Mouse (Mus musculus) hindlimb bud, embryonic 11.5 days (tissue): Measurements from ENCODE around the gene Klf6.
A peak's percentile ranks its signal among the peaks of the same experiment; 100 is the strongest.

Experiments
- DNase-seq: peaks from one replicate; pipeline ENCODE4 v3.0.0-alpha.2; 2012; ENCODE audit warnings: low read depth, low spot score; ENCODE audit errors: extremely low spot score

Klf6 gene

GRCm38 (mm10) chr13:5861157-5862002 is at the start of gene Klf6:
Gene Klf6, plus strand, starts transcription at chr13:5861482.
- peak; percentile 93 for DNase-seq

DNA sequence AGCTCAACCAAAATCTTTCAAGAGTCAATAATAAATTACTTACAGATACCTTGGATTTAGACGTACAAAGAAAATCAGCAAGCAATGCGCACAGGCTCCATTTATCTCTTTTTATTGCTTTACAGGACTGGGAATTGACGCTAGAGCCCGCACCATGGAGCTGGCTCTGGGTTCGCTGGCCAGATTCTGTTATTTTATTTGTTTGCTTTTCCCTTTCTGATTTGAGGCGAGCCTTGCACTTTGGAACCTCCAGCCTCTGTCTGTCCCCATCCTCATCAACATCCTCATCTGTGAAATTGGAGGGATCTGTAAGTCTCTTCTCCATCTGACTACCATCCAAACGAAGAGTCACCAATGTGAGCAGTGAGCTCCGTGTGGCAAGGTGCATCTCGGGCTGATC is 47.8 kb upstream of the Klf6 start:
- no peak for DNase-seq

DNA sequence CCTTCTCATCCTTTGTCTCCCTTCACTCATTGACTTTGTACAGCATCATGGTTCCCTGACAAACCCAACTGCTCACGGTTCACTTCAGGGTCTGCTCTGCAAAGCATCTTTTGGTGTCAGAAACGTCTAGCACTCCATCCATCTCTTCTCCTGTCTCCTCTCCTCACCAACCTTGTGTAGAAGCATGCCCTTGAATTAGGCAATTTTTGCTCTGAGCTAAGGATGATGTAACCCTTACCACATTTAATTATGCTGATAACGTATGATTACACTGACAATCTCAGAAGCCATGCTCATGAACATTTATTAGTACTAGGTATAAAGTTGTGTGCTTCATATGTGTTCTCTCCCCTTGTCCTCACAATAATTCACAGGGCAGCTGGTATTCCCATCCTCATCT is 44.0 kb upstream of the Klf6 start:
- no peak for DNase-seq

DNA sequence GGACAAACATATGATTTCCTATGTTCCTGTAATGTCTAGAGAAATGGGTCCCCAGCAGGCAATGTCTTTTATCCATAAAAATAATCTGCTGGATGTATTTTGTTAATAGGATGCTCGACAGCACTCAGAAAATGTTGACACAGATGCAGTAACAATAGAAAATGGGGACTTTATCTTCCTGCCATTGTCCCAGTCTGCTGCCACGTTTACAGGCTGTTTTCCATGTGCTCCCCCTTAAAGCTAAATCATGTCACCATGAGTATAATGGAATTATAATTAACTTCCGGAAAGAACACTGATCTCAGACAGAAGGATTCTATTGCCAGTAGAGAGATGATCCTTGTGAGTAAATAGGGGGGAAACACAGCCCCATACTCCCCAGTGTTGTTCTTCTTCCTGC is 42.1 kb upstream of the Klf6 start:
- no peak for DNase-seq

GRCm38 (mm10) chr13:5822586-5822985 is 38.7 kb upstream of the Klf6 start:
- DNase-seq, result no peak

DNA sequence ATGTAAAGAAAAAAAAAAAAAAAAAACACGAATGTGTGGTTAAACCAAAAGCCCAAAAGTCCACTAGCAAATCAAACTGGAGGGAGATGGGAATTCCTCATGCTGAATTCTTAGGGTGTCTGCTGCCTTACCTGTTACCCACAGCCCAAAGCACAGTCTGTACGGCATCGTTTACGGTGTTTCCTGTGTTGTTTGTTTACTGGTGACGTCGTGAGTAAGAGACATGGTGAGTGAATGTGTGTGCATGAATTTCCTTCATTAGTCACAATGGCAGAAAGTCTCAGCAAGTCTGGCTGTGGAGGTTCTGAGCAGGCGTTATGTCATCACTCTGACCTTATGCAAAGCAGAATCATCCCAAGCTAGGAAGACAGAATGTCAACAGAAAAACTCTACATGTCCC is 38.1 kb upstream of the Klf6 start:
- no peak for DNase-seq

DNA sequence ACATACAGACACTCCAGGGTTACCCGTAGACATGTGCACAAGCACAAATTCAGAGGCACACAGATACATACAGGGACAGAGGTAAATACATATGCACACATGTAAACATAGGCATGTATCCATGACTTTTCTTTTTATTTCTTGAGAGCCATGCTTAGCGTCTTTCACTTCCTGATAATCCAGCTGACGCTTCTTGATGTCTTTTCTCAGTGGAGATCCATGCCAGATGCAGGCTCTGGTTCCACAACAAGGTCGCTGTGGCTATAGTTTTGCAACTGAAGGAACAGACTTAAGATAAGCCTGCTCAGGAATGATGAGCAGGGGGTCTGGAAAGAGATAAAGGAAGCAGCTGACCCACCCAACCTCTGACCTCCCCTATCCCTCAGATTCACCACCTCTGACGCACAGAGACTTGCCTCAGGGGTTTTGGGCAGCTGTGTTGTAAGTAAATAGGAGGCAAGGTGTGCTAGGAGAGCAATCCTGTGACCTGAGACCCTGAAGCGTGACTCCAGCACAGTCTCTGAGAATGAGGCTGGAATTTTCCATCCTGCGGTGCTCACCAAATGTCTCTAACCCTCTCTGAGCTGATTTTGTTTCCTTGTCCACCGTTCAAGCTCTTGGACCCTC is 37.0 kb upstream of the Klf6 start:
- no peak for DNase-seq

- DNase-seq, result no peak
Observed at GRCm38 (mm10) chr13:5826170-5826827, 35.0 kb upstream of the Klf6 start.

GRCm38 (mm10) chr13:5831976-5832375 is 29.3 kb upstream of the Klf6 start:
- DNase-seq, result no peak

DNA sequence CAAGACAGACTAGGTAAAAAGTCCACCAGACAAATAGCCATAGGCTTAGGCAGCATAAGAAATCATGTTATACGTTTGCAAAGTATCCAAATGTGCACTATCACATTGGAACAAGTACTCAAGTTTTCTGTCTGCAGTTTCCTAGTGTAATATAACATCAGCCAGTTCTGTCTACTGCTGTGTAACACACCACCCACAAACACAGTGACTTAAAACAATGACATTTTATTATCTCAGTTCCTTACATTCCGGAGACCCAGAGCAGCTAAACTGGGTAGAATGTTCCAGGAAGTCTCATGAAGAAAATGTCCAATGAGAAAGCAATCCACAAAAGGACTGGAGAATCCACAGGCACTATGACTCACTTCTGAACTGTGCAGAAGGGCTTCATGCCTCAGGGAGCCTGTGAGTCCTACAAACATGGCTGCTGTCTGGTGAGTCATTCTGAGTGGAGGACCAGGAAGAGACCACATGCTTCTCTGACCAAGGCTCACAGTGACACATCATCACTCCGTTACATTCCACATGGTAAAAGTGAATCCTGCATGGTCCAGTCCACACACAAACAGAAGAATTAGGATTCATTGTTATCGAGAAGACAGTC is 24.0 kb upstream of the Klf6 start:
- no peak for DNase-seq

- no peak for DNase-seq
Observed at GRCm38 (mm10) chr13:5841418-5841817, 19.9 kb upstream of the Klf6 start.

GRCm38 (mm10) chr13:5842911-5843310 is 18.4 kb upstream of the Klf6 start:
- DNase-seq, result no peak

DNA sequence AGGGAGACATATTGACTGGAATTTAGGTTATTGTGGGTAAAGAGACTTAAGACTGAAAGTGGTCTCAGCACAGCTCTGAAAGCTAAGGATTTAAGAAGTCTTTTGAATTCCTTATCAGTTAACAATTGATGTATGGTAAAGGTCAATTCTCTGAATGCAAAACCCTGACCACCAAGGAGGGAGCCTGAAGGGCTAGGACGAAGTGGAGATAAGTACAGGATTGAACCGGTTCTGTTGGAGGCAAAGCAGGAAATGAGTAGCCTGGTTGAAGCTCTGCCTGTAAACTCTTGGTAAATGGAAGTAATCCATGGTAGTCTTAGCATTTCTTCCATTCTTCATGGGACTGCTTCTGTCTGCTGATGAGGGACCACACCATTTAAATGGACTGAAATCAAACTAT is 17.5 kb upstream of the Klf6 start:
- no peak for DNase-seq

- no peak for DNase-seq
Observed at GRCm38 (mm10) chr13:5844338-5844737, 16.9 kb upstream of the Klf6 start.

DNA sequence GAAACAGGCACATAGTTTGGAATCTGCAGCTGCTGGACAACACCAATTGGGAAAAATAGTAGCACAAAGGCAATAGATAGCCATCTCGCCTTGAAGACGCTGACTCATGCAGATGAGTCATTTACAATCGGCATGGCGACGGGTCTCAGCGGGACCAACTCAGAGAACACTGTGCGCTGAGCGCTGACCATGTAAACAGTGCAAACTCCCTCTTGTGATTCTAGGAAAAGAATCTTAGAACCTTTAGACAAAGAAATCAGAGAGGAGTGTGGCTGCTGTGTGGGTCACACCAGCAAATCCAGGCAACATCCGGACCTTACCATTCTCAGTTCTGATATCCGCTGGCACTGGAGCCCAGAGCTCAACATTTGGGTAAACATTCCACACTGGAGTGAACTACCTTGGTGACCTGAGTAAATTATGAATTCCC is 16.1 kb upstream of the Klf6 start:
- DNase-seq, result no peak

DNA sequence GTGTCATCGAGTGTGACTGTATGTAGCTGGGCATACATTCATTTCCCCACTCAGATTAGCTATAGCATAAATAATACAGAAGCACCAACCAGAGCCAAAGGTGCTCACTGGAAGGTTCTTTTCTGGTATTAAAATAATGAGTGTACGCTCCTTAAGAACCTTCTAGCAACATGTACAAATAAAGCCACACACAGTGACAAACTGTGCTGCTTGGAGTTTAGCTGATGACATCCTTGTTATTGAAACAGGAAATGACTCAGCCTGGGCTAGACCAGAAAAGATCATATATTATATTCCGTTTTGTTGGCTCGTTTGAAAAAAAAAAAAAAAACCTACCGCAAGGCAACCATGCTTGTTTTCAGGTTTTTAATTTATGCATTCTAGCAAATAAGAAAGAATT is 15.7 kb upstream of the Klf6 start:
- DNase-seq, result no peak

DNA sequence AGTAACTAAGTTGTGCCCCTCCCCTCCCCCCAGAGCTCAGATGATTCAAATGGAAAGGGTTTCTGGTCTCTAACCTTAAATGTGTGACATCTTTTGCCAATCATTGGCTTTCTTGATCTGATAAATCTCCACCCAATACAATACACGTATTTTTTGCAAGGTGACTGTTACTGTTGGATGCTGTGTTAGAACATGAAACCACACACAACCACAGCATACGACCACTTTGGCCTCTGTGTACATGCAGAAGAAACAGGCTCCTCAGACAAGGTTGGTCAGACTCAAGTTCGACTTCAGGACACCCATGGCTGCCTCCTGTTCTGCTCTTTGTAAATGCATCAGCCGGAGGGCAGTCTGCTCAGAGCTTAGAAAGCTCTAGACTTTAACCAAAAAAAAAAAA is 14.4 kb upstream of the Klf6 start:
- no peak for DNase-seq

GRCm38 (mm10) chr13:5847736-5848135 is 13.5 kb upstream of the Klf6 start:
- DNase-seq, result no peak

GRCm38 (mm10) chr13:5860651-5861156 is 578 bp upstream of the Klf6 start:
- DNase-seq, result no peak

DNA sequence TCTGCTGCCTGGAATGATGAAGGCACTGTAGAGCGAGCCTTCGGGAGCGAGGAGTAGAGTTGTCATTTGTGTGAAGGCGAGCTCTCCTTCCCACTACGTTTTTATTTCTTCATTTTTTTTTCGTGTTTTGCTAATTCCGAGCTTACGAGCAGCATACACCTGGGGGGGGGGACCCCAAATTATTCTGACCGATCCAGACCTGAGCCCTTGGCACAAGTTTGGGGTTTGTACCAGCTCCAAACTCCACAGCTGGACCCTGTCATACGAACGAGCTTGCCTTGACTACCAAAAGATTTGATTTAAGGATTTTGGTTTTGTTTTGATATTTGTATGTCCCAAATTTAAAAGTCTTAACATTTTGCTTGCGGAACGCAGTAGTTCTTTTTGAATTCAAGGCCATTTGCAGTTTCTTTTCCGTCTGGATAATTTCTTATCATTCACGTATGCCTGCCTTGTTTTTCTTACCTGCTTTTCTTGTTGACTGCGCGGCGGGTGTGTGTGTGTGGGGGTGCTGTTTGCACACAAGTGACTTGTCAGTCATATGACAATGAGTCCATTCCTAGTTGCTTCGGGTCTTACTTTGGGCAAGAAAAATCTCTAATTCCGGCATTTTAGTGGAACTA is 832 bp downstream of the Klf6 start:
- DNase-seq, result no peak
